Comparison of ENCODE assay signal across 15 mouse cellular contexts in genomic region chr2:135559328-135559727, GRCm38 (mm10).
DNase-seq lines count a peak whose midpoint lies in the region; ATAC-seq lines count a peak whose summit lies in the region.
"Had no signal": no experiment of that assay in that cellular context is flagged by ENCODE, and none has a peak within 500 bp of the region (broad histone marks: within the 10 kb centered on the region; RNA-seq: fewer than 3 reads in every experiment).

No protein-coding gene starts in this region.

- 0 out of 2 replicates have a peak, but pooled peaks cover 4% of the 10 kb centered on the region for H3K9me3 ChIP-seq in heart, embryonic 11.5 days (replicated peaks; ENCODE audit: control insufficient read depth, low read length)
- H3K9me3 ChIP-seq: hindbrain, embryonic 12.5 days had no signal

- no peak overlapping the region for H3K9ac ChIP-seq in heart, embryonic 11.5 days (ENCODE audit: low read depth, low read length)
- H3K9ac ChIP-seq: hindbrain, embryonic 12.5 days; liver, postnatal 0 days had no signal

- no peak overlapping the region for H3K4me2 ChIP-seq in heart, embryonic 11.5 days
- H3K4me2 ChIP-seq: hindbrain, embryonic 12.5 days had no signal

- ATAC-seq in heart, embryonic 11.5 days (replicated peaks; ENCODE audit: insufficient number of reproducible peaks, low FRiP score, low TSS enrichment) = no peak
- ATAC-seq: intestine, embryonic 16.5 days; liver, postnatal 0 days had no signal

- WGBS in heart, embryonic 11.5 days (ENCODE audit: insufficient replicate concordance) = 40% methylated on average over 3 of the region's 3 CpGs

- H3K27ac ChIP-seq in heart, embryonic 11.5 days (ENCODE audit: low read depth, low read length) = no peak overlapping the region
- H3K27ac ChIP-seq: hindbrain, embryonic 12.5 days; left cerebral cortex, adult 2 months had no signal

- intact Hi-C loops in left cerebral cortex, postnatal 4 days (cut with DNase I) = no loop called here

- peak; percentile 99 for DNase-seq in heart, adult 11 months
- DNase-seq in ovary, adult 18-20 months (ENCODE audit: low spot score) = peak; percentile 65
- no peak for DNase-seq in ovary, postnatal 14 days (ENCODE audit: low spot score)
- peak; percentile 56 to 84 for DNase-seq in heart, adult 9 months (ENCODE audit: low spot score in 2 of 2)
- peak; percentile 69 for DNase-seq in testis, postnatal 14 days (ENCODE audit: low spot score)
- DNase-seq in left cerebral cortex, postnatal 4 days = no peak
- DNase-seq in urinary bladder, postnatal 10 days (ENCODE audit: low spot score) = no peak
- DNase-seq: cerebellum, postnatal 25 days; liver, postnatal 0 days; midbrain, embryonic 14.5 days; thymus, adult 2 months had no signal

- H3K4me1 ChIP-seq in heart, embryonic 11.5 days (ENCODE audit: control insufficient read depth, insufficient read depth, low read length) = no peaks in the 10 kb centered on the region
- H3K4me1 ChIP-seq: hindbrain, embryonic 12.5 days had no signal

- no peaks in the 10 kb centered on the region for H3K36me3 ChIP-seq in heart, embryonic 11.5 days (ENCODE audit: control insufficient read depth, insufficient read depth, low read length)
- H3K36me3 ChIP-seq: hindbrain, embryonic 12.5 days had no signal

- H3K4me3 ChIP-seq in heart, embryonic 11.5 days (ENCODE audit: low read depth, low read length) = no peak overlapping the region
- H3K4me3 ChIP-seq: hindbrain, embryonic 12.5 days; left cerebral cortex, adult 2 months had no signal

- H3K27me3 ChIP-seq in heart, embryonic 11.5 days (ENCODE audit: control insufficient read depth, insufficient read depth, low read length) = no peaks in the 10 kb centered on the region
- H3K27me3 ChIP-seq: hindbrain, embryonic 12.5 days had no signal

Comparison
In these comparisons a context has a peak if more than half of its experiments do, and no peak if none do; other contexts are left out.
1. DNase-seq: peak in heart, adult 11 months (single experiment), ovary, adult 18-20 months (single experiment), heart, adult 9 months (2 of 2) and testis, postnatal 14 days (single experiment); none in ovary, postnatal 14 days (single experiment), left cerebral cortex, postnatal 4 days (single experiment) and urinary bladder, postnatal 10 days (single experiment).